Mouse (Mus musculus): ENCODE results near the gene Clip2. TPM values are rescaled to one million over a fixed set of nuclear protein-coding genes. Genes with fewer than 3 reads are reported as not detected.

Gene Clip2
- total and polyA plus RNA-seq, 3 experiments, result 0.28 to 0.53 (median 0.38) TPM

GRCm38 (mm10) chr5:134512086-134512485 lies 40.1 kb downstream of the Clip2 start:
- DNase-seq (ENCODE audit: low spot score) (no peak), ATAC-seq (ENCODE audit: extremely low read depth, insufficient number of reproducible peaks, low FRiP score, poor library complexity, severe bottlenecking) (no peak)
- Histone ChIP-seq H3K4me1 (ENCODE audit: insufficient read depth, low read depth, low read length) (peaks cover 2% of the 10 kb centered on the region; the same call in 1 of the 2 replicates), H3K9me3 (replicated peaks) (no peaks in the 10 kb centered on the region), H3K4me3 (ENCODE audit: low read depth, low read length) (no peak overlapping the region), H3K36me3 (replicated peaks) (no peaks in the 10 kb centered on the region), H3K27me3 (ENCODE audit: insufficient read depth, low read length) (peaks cover 5% of the 10 kb centered on the region)
- TF ChIP-seq GATA2 (IDR thresholded peaks at IDR 0.05; ENCODE audit: borderline replicate concordance, low read depth, low read length) (no peak), POLR2AphosphoS5 (IDR thresholded peaks at IDR 0.05; ENCODE audit: insufficient replicate concordance, low read depth, low read length) (no peak), GATA1 (IDR thresholded peaks at IDR 0.05; ENCODE audit: borderline replicate concordance, low read length) (no peak), CTCF (IDR thresholded peaks at IDR 0.05; ENCODE audit: low read depth, low read length) (no peak), TAL1 (conservative IDR thresholded peaks at IDR 0.05; ENCODE audit: low read depth, low read length) (no peak)

- H3K4me1 ChIP-seq (ENCODE audit: insufficient read depth, low read depth, low read length), result peaks cover 2% of the 10 kb centered on the region; the same call in 1 of the 2 replicates
- H3K36me3 ChIP-seq (replicated peaks), result no peaks in the 10 kb centered on the region
- ATAC-seq (ENCODE audit: extremely low read depth, insufficient number of reproducible peaks, low FRiP score, poor library complexity, severe bottlenecking), result no peak
Observed at GRCm38 (mm10) chr5:134510266-134510665, 42.0 kb downstream of the Clip2 start.

GRCm38 (mm10) chr5:134508965-134509364 lies 43.3 kb downstream of the Clip2 start:
- TF ChIP-seq TAL1 (conservative IDR thresholded peaks at IDR 0.05; ENCODE audit: low read depth, low read length), result no peak
- no peak for TF ChIP-seq GATA1 (IDR thresholded peaks at IDR 0.05; ENCODE audit: borderline replicate concordance, low read length)
- TF ChIP-seq CTCF (IDR thresholded peaks at IDR 0.05; ENCODE audit: low read depth, low read length), result no peak
- no peak for ATAC-seq (ENCODE audit: extremely low read depth, insufficient number of reproducible peaks, low FRiP score, poor library complexity, severe bottlenecking)
- Histone ChIP-seq H3K4me3 (ENCODE audit: low read depth, low read length) (no peak overlapping the region), H3K27me3 (ENCODE audit: insufficient read depth, low read length) (peaks cover 8% of the 10 kb centered on the region), H3K4me1 (ENCODE audit: insufficient read depth, low read depth, low read length) (peaks cover 2% of the 10 kb centered on the region; the same call in 1 of the 2 replicates), H3K36me3 (replicated peaks) (no peaks in the 10 kb centered on the region), H3K9me3 (replicated peaks) (no peaks in the 10 kb centered on the region)
- DNase-seq (ENCODE audit: low spot score), result no peak

More at GRCm38 (mm10) chr5:134510266-134510665, 42.0 kb downstream of the Clip2 start:
- no peak for TF ChIP-seq TAL1 (conservative IDR thresholded peaks at IDR 0.05; ENCODE audit: low read depth, low read length)
- no peak for TF ChIP-seq GATA2 (IDR thresholded peaks at IDR 0.05; ENCODE audit: borderline replicate concordance, low read depth, low read length)
- no peak for TF ChIP-seq GATA1 (IDR thresholded peaks at IDR 0.05; ENCODE audit: borderline replicate concordance, low read length)
- no peak for TF ChIP-seq POLR2AphosphoS5 (IDR thresholded peaks at IDR 0.05; ENCODE audit: insufficient replicate concordance, low read depth, low read length)
- no peak for TF ChIP-seq CTCF (IDR thresholded peaks at IDR 0.05; ENCODE audit: low read depth, low read length)
- Histone ChIP-seq H3K27me3 (ENCODE audit: insufficient read depth, low read length) (peaks cover 8% of the 10 kb centered on the region), H3K4me3 (ENCODE audit: low read depth, low read length) (no peak overlapping the region), H3K9me3 (replicated peaks) (no peaks in the 10 kb centered on the region)
- no peak for DNase-seq (ENCODE audit: low spot score)

GRCm38 (mm10) chr5:134507859-134508399 lies 44.3 kb downstream of the Clip2 start:
- DNase-seq (ENCODE audit: low spot score) (no peak), ATAC-seq (ENCODE audit: extremely low read depth, insufficient number of reproducible peaks, low FRiP score, poor library complexity, severe bottlenecking) (no peak)
- Histone ChIP-seq H3K4me3 (ENCODE audit: low read depth, low read length) (no peak overlapping the region), H3K4me1 (ENCODE audit: insufficient read depth, low read depth, low read length) (peaks cover 2% of the 10 kb centered on the region; the same call in 1 of the 2 replicates), H3K27me3 (ENCODE audit: insufficient read depth, low read length) (peaks cover 8% of the 10 kb centered on the region), H3K36me3 (replicated peaks) (no peaks in the 10 kb centered on the region), H3K9me3 (replicated peaks) (no peaks in the 10 kb centered on the region)
- no peak for TF ChIP-seq GATA1 (IDR thresholded peaks at IDR 0.05; ENCODE audit: borderline replicate concordance, low read length)
- no peak for TF ChIP-seq POLR2AphosphoS5 (IDR thresholded peaks at IDR 0.05; ENCODE audit: insufficient replicate concordance, low read depth, low read length)
- TF ChIP-seq TAL1 (conservative IDR thresholded peaks at IDR 0.05; ENCODE audit: low read depth, low read length), result no peak
- no peak for TF ChIP-seq CTCF (IDR thresholded peaks at IDR 0.05; ENCODE audit: low read depth, low read length)
- TF ChIP-seq GATA2 (IDR thresholded peaks at IDR 0.05; ENCODE audit: borderline replicate concordance, low read depth, low read length), result no peak

- TF ChIP-seq POLR2AphosphoS5 (IDR thresholded peaks at IDR 0.05; ENCODE audit: insufficient replicate concordance, low read depth, low read length), result no peak
- TF ChIP-seq CTCF (IDR thresholded peaks at IDR 0.05; ENCODE audit: low read depth, low read length), result peak; percentile 31; the same call in 1 of the 2 replicates
- Histone ChIP-seq H3K4me3 (ENCODE audit: low read depth, low read length) (no peak overlapping the region), H3K9me3 (replicated peaks) (no peaks in the 10 kb centered on the region), H3K27me3 (ENCODE audit: insufficient read depth, low read length) (peaks cover 8% of the 10 kb centered on the region), H3K4me1 (ENCODE audit: insufficient read depth, low read depth, low read length) (peaks cover 2% of the 10 kb centered on the region; the same call in 1 of the 2 replicates), H3K36me3 (replicated peaks) (no peaks in the 10 kb centered on the region)
- ATAC-seq (ENCODE audit: extremely low read depth, insufficient number of reproducible peaks, low FRiP score, poor library complexity, severe bottlenecking) (no peak; the same call in 1 of the 2 replicates), DNase-seq (ENCODE audit: low spot score) (peak; percentile 39)
Observed at GRCm38 (mm10) chr5:134507307-134507706, 44.9 kb downstream of the Clip2 start.

GRCm38 (mm10) chr5:134505810-134506292 lies 46.4 kb downstream of the Clip2 start:
- Histone ChIP-seq H3K9me3 (replicated peaks) (no peaks in the 10 kb centered on the region), H3K27me3 (ENCODE audit: insufficient read depth, low read length) (peaks cover 8% of the 10 kb centered on the region), H3K36me3 (replicated peaks) (no peaks in the 10 kb centered on the region), H3K4me3 (ENCODE audit: low read depth, low read length) (no peak overlapping the region), H3K4me1 (ENCODE audit: insufficient read depth, low read depth, low read length) (peaks cover 2% of the 10 kb centered on the region; the same call in 1 of the 2 replicates)
- ATAC-seq (ENCODE audit: extremely low read depth, insufficient number of reproducible peaks, low FRiP score, poor library complexity, severe bottlenecking) (no peak), DNase-seq (ENCODE audit: low spot score) (no peak)
- TF ChIP-seq TAL1 (conservative IDR thresholded peaks at IDR 0.05; ENCODE audit: low read depth, low read length) (no peak), POLR2AphosphoS5 (IDR thresholded peaks at IDR 0.05; ENCODE audit: insufficient replicate concordance, low read depth, low read length) (no peak), CTCF (IDR thresholded peaks at IDR 0.05; ENCODE audit: low read depth, low read length) (no peak), GATA1 (IDR thresholded peaks at IDR 0.05; ENCODE audit: borderline replicate concordance, low read length) (no peak)

Measured in G1E (cell line).